Comparison of ENCODE assay signal across 8 mouse cellular contexts in the genomic region with DNA sequence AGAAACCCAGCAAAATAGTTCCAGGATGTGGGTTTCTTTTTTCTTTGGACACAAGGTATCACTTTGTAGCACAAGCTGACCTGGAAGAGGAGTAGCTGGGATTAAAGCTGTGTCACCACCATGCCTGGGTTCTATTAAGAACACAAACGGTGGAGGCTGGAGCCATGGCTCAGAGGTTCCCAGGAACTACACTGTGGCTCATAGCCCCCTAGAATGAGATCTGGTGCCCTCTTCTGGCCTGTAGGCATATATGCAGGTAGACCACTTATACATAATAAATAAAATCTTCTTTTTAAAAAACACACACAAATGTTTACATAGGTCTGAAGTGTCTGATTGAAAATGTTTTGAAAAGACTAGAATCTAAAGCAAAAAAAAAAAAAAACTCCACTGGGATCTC. TPM values are rescaled to one million over a fixed set of nuclear protein-coding genes. Genes with fewer than 3 reads are reported as not detected.
DNase-seq lines count a peak whose midpoint lies in the region; ATAC-seq and TF ChIP-seq lines count a peak whose summit lies in the region.

No protein-coding gene starts in this region.

- WGBS in hindbrain, embryonic 10.5 days, result 16% methylated on average over 1 of the region's 1 CpGs
- 0% methylated on average over 1 of the region's 1 CpGs for WGBS in lung, embryonic 16.5 days
- 9% methylated on average over 1 of the region's 1 CpGs for WGBS in small intestine, adult 2 months

- TF ChIP-seq CTCF in small intestine, adult 2 months (IDR thresholded peaks at IDR 0.05; ENCODE audit: extremely low read depth, insufficient read length, insufficient replicate concordance, low read depth, low read length), result peak; percentile 58; the same call in 1 of the 2 replicates

- H3K9ac ChIP-seq in lung, embryonic 16.5 days (ENCODE audit: low read length), result no peak overlapping the region

- no peaks in the 10 kb centered on the region for H3K4me1 ChIP-seq in hindbrain, embryonic 10.5 days (replicated peaks)
- H3K4me1 ChIP-seq in lung, embryonic 16.5 days (replicated peaks; ENCODE audit: control insufficient read depth, insufficient read depth, low read length), result peaks cover 3% of the 10 kb centered on the region
- no peaks in the 10 kb centered on the region; the same call in 1 of the 2 replicates for H3K4me1 ChIP-seq in small intestine, adult 2 months (ENCODE audit: control insufficient read depth, insufficient read depth, insufficient read length, low read length)

- peaks cover 73% of the 10 kb centered on the region for H3K36me3 ChIP-seq in hindbrain, embryonic 10.5 days
- H3K36me3 ChIP-seq in lung, embryonic 16.5 days (ENCODE audit: control insufficient read depth, insufficient read depth, low read length), result peaks cover 6% of the 10 kb centered on the region
- H3K36me3 ChIP-seq in small intestine, adult 2 months (ENCODE audit: control insufficient read depth, insufficient read depth, low read length), result peaks cover 12% of the 10 kb centered on the region

- no peak overlapping the region for H3K4me3 ChIP-seq in hindbrain, embryonic 10.5 days
- no peak overlapping the region for H3K4me3 ChIP-seq in lung, embryonic 16.5 days (ENCODE audit: low read length)
- H3K4me3 ChIP-seq in small intestine, adult 2 months (ENCODE audit: low read depth, low read length), result no peak overlapping the region

- no peak overlapping the region for H3K27ac ChIP-seq in hindbrain, embryonic 10.5 days
- H3K27ac ChIP-seq in lung, embryonic 16.5 days (ENCODE audit: low read length), result no peak overlapping the region
- no peak overlapping the region for H3K27ac ChIP-seq in small intestine, adult 2 months (ENCODE audit: insufficient read depth, low read depth, low read length)

- H3K4me2 ChIP-seq in lung, embryonic 16.5 days (ENCODE audit: low read depth, low read length), result no peak overlapping the region

- no peaks in the 10 kb centered on the region for H3K9me3 ChIP-seq in hindbrain, embryonic 10.5 days
- no peaks in the 10 kb centered on the region for H3K9me3 ChIP-seq in lung, embryonic 16.5 days (ENCODE audit: control insufficient read depth, low read length)

- peak; percentile 28 to 71 for DNase-seq in adrenal gland, adult (ENCODE audit: inconsistent age in 2 of 2, low spot score in 1 of 2)
- DNase-seq in adrenal gland, postnatal 4 days (ENCODE audit: low spot score in 2 of 2), result no peak
- peak; percentile 24 for DNase-seq in right cerebral cortex, adult 18-20 months
- DNase-seq in right cerebral cortex, postnatal 14 days, result no peak
- DNase-seq in cerebellum, postnatal 36 days, result peak; percentile 26 to 34
- DNase-seq in hindbrain, embryonic 10.5 days (ENCODE audit: low spot score), result peak; percentile 30

- ATAC-seq in lung, embryonic 16.5 days (ENCODE audit: low read depth), result peak; percentile 45; the same call in 1 of the 2 replicates

- no peaks in the 10 kb centered on the region for H3K27me3 ChIP-seq in hindbrain, embryonic 10.5 days (ENCODE audit: insufficient read depth, poor library complexity, severe bottlenecking)
- no peaks in the 10 kb centered on the region for H3K27me3 ChIP-seq in lung, embryonic 16.5 days (ENCODE audit: control insufficient read depth, insufficient read depth, low read depth, low read length)
- no peaks in the 10 kb centered on the region for H3K27me3 ChIP-seq in small intestine, adult 2 months (ENCODE audit: control insufficient read depth, insufficient read depth, low read length)

- no peak for TF ChIP-seq POLR2A in small intestine, adult 2 months (IDR thresholded peaks at IDR 0.05; ENCODE audit: low read depth, low read length)

RNA-seq across cellular contexts. Expression of a gene that starts 33.9 kb away (rescaled TPM):
- 10 to 100 TPM; 41.2 to 45.4 TPM for total RNA-seq in adrenal gland, postnatal 4 days (2021)
- 29.3 and 34.8 TPM in 2 replicates for polyA plus RNA-seq in hindbrain, embryonic 10.5 days (2016; fragmentation: Nextera tagmentation; extraction: Ambion mirVana)
- polyA plus RNA-seq in lung, embryonic 16.5 days (2015; fragmentation: Nextera tagmentation; extraction: Ambion mirVana), result 22.4 and 22.6 TPM in 2 replicates
- 2.4 and 4.7 TPM in 2 replicates for polyA plus RNA-seq in small intestine, adult 2 months (2012; rRNA removed)

RNA-seq across cellular contexts. Expression of a gene that starts 56.5 kb away (rescaled TPM):
- total RNA-seq in adrenal gland, postnatal 4 days (2021), result 100 to 1,000 TPM; 160 to 188 TPM
- 185 and 198 TPM in 2 replicates for polyA plus RNA-seq in hindbrain, embryonic 10.5 days (2016; fragmentation: Nextera tagmentation; extraction: Ambion mirVana)
- polyA plus RNA-seq in lung, embryonic 16.5 days (2015; fragmentation: Nextera tagmentation; extraction: Ambion mirVana), result 196 and 197 TPM in 2 replicates
- polyA plus RNA-seq in small intestine, adult 2 months (2012; rRNA removed), result 19.2 and 44.9 TPM in 2 replicates

Comparison
In these comparisons a context has a peak if more than half of its experiments do, and no peak if none do; other contexts are left out.
1. DNase-seq: peak in adrenal gland, adult (2 of 2), right cerebral cortex, adult 18-20 months (single experiment), cerebellum, postnatal 36 days (2 of 2) and hindbrain, embryonic 10.5 days (single experiment); none in adrenal gland, postnatal 4 days (0 of 2) and right cerebral cortex, postnatal 14 days (single experiment).